Mouse (Mus musculus) frontal cortex, postnatal 36 days (tissue): ENCODE measurements at regions not wholly inside any gene's neighbourhood (a gene's known extent, or its start where the extent isn't known, plus 50 kb on each side); places are given as distances from the start of the nearest gene placed in this dataset.

Source experiments
- DNase-seq, 2 experiments: peaks; one replicate each; pipeline ENCODE4 v3.0.0; 2022; ENCODE audit warnings: low spot score in 2 of 2

- DNase-seq, result peak in 1 of 2 experiments; percentile 18
These were observed 52.9 kb upstream of the Ica1 start for GRCm38 (mm10) chr6:8831204-8831603.

- DNase-seq, result no peak
These were observed 54.6 kb upstream of the Ica1 start for GRCm38 (mm10) chr6:8832924-8833323.

- no peak for DNase-seq
These were observed 75.4 kb upstream of the Ica1 start for GRCm38 (mm10) chr6:8853657-8854056.

GRCm38 (mm10) chr6:8860581-8860980 is 82.3 kb upstream of the Ica1 start:
- no peak for DNase-seq

- no peak for DNase-seq
These were observed 84.2 kb upstream of the Nxph1 start for GRCm38 (mm10) chr6:8863843-8864620.

- DNase-seq, result no peak
These were observed 70.7 kb upstream of the Nxph1 start for GRCm38 (mm10) chr6:8877373-8878070.

- no peak for DNase-seq
These were observed 54.6 kb upstream of the Nxph1 start for GRCm38 (mm10) chr6:8893665-8894064.

GRCm38 (mm10) chr6:8896097-8896496 is 52.1 kb upstream of the Nxph1 start:
- DNase-seq, result no peak

- DNase-seq, result no peak
These were observed 51.4 kb upstream of the Nxph1 start for GRCm38 (mm10) chr6:8896822-8897221.

- DNase-seq, result no peak
These were observed 50.9 kb upstream of the Nxph1 start for GRCm38 (mm10) chr6:8897334-8897733.

- no peak for DNase-seq
These were observed 50.0 kb upstream of the Nxph1 start for GRCm38 (mm10) chr6:8898268-8898667.
